Comparison of ENCODE assay signal across 7 mouse cellular contexts in genomic region chr5:96898120-96898672, GRCm38 (mm10).
DNase-seq lines count a peak whose midpoint lies in the region; ATAC-seq lines count a peak whose summit lies in the region.

No protein-coding gene starts in this region.

- peak; percentile 93 for ATAC-seq in erythroblast, adult 5-6 weeks (replicated peaks; ENCODE audit: low FRiP score, poor library complexity, severe bottlenecking)
- ATAC-seq in liver, embryonic 15.5 days (ENCODE audit: insufficient read depth), result peak; percentile 78
- no peak for ATAC-seq in forebrain, embryonic 15.5 days (replicated peaks)
- no peak for ATAC-seq in kidney, embryonic 15.5 days (replicated peaks; ENCODE audit: low FRiP score)

- WGBS in liver, embryonic 15.5 days (ENCODE audit: insufficient replicate concordance), result 16% methylated on average over 8 of the region's 8 CpGs
- 77% methylated on average over 8 of the region's 8 CpGs for WGBS in forebrain, embryonic 15.5 days
- WGBS in kidney, embryonic 15.5 days, result 69% methylated on average over 8 of the region's 8 CpGs

- peak; percentile 26 for DNase-seq in right cerebral cortex, adult 2 months (ENCODE audit: low spot score in 2 of 2)
- DNase-seq in right cerebral cortex, postnatal 14 days, result no peak
- peak; percentile 54 for DNase-seq in urinary bladder, postnatal 25 days (ENCODE audit: low spot score)

- H3K27me3 ChIP-seq in liver, embryonic 15.5 days, result peaks cover 3% of the 10 kb centered on the region; the same call in 1 of the 2 replicates
- no peaks in the 10 kb centered on the region for H3K27me3 ChIP-seq in forebrain, embryonic 15.5 days
- no peaks in the 10 kb centered on the region for H3K27me3 ChIP-seq in kidney, embryonic 15.5 days

- no peak overlapping the region for H3K4me2 ChIP-seq in liver, embryonic 15.5 days
- H3K4me2 ChIP-seq in forebrain, embryonic 15.5 days (replicated peaks), result no peak overlapping the region
- H3K4me2 ChIP-seq in kidney, embryonic 15.5 days, result no peak overlapping the region

- no peaks in the 10 kb centered on the region for H3K9me3 ChIP-seq in liver, embryonic 15.5 days (replicated peaks)
- H3K9me3 ChIP-seq in forebrain, embryonic 15.5 days, result no peaks in the 10 kb centered on the region
- no peaks in the 10 kb centered on the region for H3K9me3 ChIP-seq in kidney, embryonic 15.5 days (replicated peaks)

- H3K4me1 ChIP-seq in liver, embryonic 15.5 days (replicated peaks), result peaks cover 15% of the 10 kb centered on the region
- no peaks in the 10 kb centered on the region for H3K4me1 ChIP-seq in forebrain, embryonic 15.5 days
- H3K4me1 ChIP-seq in kidney, embryonic 15.5 days, result peaks cover 3% of the 10 kb centered on the region; the same call in 1 of the 2 replicates

- H3K36me3 ChIP-seq in liver, embryonic 15.5 days (replicated peaks), result no peaks in the 10 kb centered on the region
- H3K36me3 ChIP-seq in forebrain, embryonic 15.5 days, result no peaks in the 10 kb centered on the region
- H3K36me3 ChIP-seq in kidney, embryonic 15.5 days, result no peaks in the 10 kb centered on the region

- H3K4me3 ChIP-seq in liver, embryonic 15.5 days (replicated peaks), result no peak overlapping the region
- H3K4me3 ChIP-seq in forebrain, embryonic 15.5 days, result no peak overlapping the region
- H3K4me3 ChIP-seq in kidney, embryonic 15.5 days (replicated peaks), result no peak overlapping the region

- no peak overlapping the region for H3K27ac ChIP-seq in liver, embryonic 15.5 days (replicated peaks)
- no peak overlapping the region for H3K27ac ChIP-seq in forebrain, embryonic 15.5 days (replicated peaks)
- H3K27ac ChIP-seq in kidney, embryonic 15.5 days, result no peak overlapping the region

- H3K9ac ChIP-seq in liver, embryonic 15.5 days, result no peak overlapping the region
- H3K9ac ChIP-seq in forebrain, embryonic 15.5 days (replicated peaks), result no peak overlapping the region
- no peak overlapping the region for H3K9ac ChIP-seq in kidney, embryonic 15.5 days

Comparison
In these comparisons a context has a peak if more than half of its experiments do, and no peak if none do; other contexts are left out.
1. ATAC-seq: peak in erythroblast, adult 5-6 weeks (single experiment) and liver, embryonic 15.5 days (single experiment); none in forebrain, embryonic 15.5 days (single experiment) and kidney, embryonic 15.5 days (single experiment).